Mouse (Mus musculus): ENCODE measurements at regions not wholly inside any gene's neighbourhood (a gene's known extent, or its start where the extent isn't known, plus 50 kb on each side); places are given as distances from the start of the nearest gene placed in this dataset.

GRCm38 (mm10) chr8:78162763-78163508, 50.2 kb upstream of the Ttc29 start:
- no peaks in the 10 kb centered on the region for H3K36me3 ChIP-seq (ENCODE audit: control insufficient read depth, insufficient read depth, low read length)
- no peak overlapping the region for H3K27ac ChIP-seq (ENCODE audit: low read depth, low read length)
- H3K9me3 ChIP-seq (ENCODE audit: control insufficient read depth, low read length) = no peaks in the 10 kb centered on the region
- H3K4me3 ChIP-seq (ENCODE audit: low read length) = no peak overlapping the region
- no peaks in the 10 kb centered on the region for H3K4me1 ChIP-seq (ENCODE audit: control insufficient read depth, insufficient read depth, low read length)
- 90% methylated on average over 5 of the region's 5 CpGs for WGBS
- no peak overlapping the region for H3K4me2 ChIP-seq (replicated peaks; ENCODE audit: low read depth, low read length)
- no peak for ATAC-seq (ENCODE audit: low FRiP score, low TSS enrichment)
- no peak overlapping the region for H3K9ac ChIP-seq (ENCODE audit: low read depth, low read length)
- no peaks in the 10 kb centered on the region for H3K27me3 ChIP-seq (ENCODE audit: control insufficient read depth, insufficient read depth, low read length)

Data from kidney, embryonic 14.5 days (tissue).